Mouse (Mus musculus): ENCODE data around the gene Lrfn3.

GRCm38 (mm10) chr7:30335688-30336087, 26.9 kb downstream of the Lrfn3 start:
- TF ChIP-seq CTCF (IDR thresholded peaks at IDR 0.05; ENCODE audit: insufficient read depth, low read depth, low read length) (no peak), POLR2A (IDR thresholded peaks at IDR 0.05; ENCODE audit: insufficient read depth, low read depth, low read length) (no peak)
